Mouse (Mus musculus): ENCODE measurements around the gene Spa17. TPM values are rescaled to one million over a fixed set of nuclear protein-coding genes. Genes with fewer than 3 reads are reported as not detected.

Gene Spa17
- not detected in 2 replicates for polyA plus RNA-seq (2012; ENCODE audit: low replicate concordance)

DNA sequence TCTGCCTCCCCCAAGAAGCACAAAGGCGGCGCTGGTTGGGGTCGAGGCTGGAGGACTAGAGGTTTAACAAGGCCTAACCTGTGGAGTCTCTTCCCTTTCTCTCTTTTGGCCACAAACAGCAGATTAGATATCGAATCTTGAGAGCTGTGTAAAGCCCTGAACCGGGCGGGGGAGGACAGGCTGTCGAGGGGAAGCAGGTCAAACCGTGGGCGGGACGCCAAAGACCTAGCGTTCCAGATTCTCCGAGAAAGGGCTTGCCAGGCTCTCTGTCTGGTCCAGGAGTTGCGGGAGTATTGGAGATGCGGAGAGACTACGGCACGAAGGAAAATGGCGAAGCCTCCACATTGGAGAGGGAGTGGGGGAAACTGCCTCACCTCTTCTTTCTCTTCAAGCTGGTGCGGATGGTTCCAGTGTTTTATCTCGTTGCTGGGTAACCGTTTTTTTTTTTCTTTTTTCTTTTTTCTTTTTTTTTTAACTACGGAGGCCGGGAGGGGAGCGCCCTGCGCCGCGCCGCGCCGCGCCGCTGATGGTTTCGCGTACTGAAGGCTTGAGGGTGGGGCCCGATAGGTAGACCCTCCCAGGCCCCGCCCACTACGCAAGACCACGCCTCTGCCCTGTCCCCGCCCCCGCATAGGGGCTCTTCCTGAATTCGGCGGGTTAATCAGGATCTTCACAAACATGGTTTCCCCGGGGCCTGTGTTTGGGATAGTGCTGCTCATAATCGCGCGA lies at the start of gene Spa17:
TSS of gene Spa17 (minus strand) at position 541 of the 729 bp plus-strand sequence.

DNA sequence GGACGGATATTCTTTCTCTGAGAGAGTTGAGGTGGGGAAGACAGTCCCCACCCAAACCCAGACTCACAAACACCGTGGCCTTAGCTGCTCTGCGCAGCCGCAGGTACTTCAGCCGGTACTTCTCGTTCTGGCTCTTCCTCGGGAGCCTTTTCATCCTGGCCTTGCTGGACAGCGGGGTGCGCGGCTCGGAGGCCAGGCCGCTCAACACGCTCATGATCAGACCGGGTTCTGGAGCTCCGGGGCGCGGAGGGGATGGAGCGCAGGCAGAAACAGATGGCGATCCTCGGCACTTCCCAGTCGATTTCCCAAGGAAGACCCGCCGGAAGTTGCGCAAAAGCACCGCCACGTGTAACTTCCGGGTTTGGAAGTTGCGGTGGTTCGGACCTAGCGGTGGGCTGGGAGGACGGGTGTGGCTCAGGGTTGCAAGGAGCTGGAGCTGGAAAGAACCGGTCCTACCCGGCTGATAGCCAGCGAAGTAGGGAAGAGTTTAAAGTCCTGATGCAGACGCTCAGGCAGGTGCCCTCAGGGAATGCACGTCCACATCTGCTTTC lies 43.5 kb upstream of the Spa17 start, which contains the start of gene Tbrg1:
TSS of gene Tbrg1 (minus strand) at position 382 of the 551 bp plus-strand sequence.

DNA sequence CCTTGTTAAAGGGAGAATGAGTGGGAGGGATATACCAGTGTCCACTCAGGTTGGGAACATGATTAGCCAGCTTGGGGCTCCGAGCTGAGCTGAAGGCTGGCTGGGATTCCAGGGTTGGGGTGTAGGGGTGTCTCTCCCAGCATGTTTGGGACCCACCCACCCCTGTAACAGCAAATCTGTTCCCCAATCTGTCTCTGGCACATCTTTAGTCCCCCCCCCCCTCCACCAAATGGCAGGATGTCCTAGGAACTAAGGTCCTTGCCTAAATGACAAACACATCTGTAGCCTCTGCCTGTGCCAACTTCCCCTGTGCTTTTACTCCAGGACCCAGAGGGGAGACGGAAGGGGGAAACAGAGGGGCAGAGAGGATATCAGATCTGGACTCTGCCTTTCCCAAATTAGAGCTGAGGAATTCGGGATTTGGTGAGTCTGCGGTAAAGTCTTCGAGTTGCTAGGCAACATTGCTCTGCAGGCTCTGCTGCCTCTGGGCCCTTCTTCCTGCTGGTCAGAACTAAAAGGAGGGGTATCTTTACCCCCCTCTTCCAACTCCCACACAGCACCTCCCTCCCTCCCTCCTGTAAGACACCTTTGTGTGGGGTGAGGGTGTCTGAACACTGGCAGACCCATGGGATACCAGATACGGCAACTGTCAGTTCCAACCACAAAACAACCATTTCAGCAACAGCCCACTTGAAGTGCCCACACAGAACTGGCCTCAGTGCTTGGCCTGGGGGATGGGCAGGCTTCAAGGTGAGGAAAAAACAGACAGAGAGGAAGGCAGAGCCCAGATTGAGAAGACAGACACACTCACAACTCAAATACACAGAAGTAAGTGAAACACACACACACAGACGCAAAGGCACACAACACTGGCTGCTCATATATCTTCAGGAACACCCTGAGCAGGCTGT lies 58.4 kb downstream of the Spa17 start, which contains the start of gene Siae:
TSS of gene Siae (plus strand) at position 861 of the 911 bp plus-strand sequence.

Other genes with a start within 250 kb of the Spa17 start
- gene Hepacam, start 246.4 kb downstream of the Spa17 start, polyA plus RNA-seq (2012; ENCODE audit: low replicate concordance) = 0.05 TPM in 1 of 2 replicates, not detected in the other
- gene Robo4, start 211.8 kb downstream of the Spa17 start, polyA plus RNA-seq (2012; ENCODE audit: low replicate concordance) = 1.2 and 4.0 TPM in 2 replicates
- gene Robo3, start 180.5 kb downstream of the Spa17 start, polyA plus RNA-seq (2012; ENCODE audit: low replicate concordance) = 0.65 and 1.5 TPM in 2 replicates
- gene Msantd2, start 124.4 kb downstream of the Spa17 start, polyA plus RNA-seq (2012; ENCODE audit: low replicate concordance) = 10.9 and 13.7 TPM in 2 replicates
- 0.55 and 3.4 TPM in 2 replicates for gene Esam, start 85.6 kb downstream of the Spa17 start, polyA plus RNA-seq (2012; ENCODE audit: low replicate concordance)
- not detected in 2 replicates for gene Vsig2, start 74.5 kb downstream of the Spa17 start, polyA plus RNA-seq (2012; ENCODE audit: low replicate concordance)
- gene Nrgn, start 60.8 kb downstream of the Spa17 start, polyA plus RNA-seq (2012; ENCODE audit: low replicate concordance) = 101 and 127 TPM in 2 replicates
- gene Siae, start 58.0 kb downstream of the Spa17 start, polyA plus RNA-seq (2012; ENCODE audit: low replicate concordance) = 0.34 and 0.44 TPM in 2 replicates
- gene Tbrg1, start 43.6 kb upstream of the Spa17 start, polyA plus RNA-seq (2012; ENCODE audit: low replicate concordance) = 20.1 and 35.3 TPM in 2 replicates
- gene Panx3, start 55.5 kb upstream of the Spa17 start, polyA plus RNA-seq (2012; ENCODE audit: low replicate concordance) = not detected in 2 replicates
- gene Olfr160, start 102.5 kb upstream of the Spa17 start, polyA plus RNA-seq (2012; ENCODE audit: low replicate concordance) = not detected in 2 replicates
- gene Olfr874, start 131.4 kb upstream of the Spa17 start, polyA plus RNA-seq (2012; ENCODE audit: low replicate concordance) = not detected in 2 replicates
- gene Olfr875, start 158.1 kb upstream of the Spa17 start, polyA plus RNA-seq (2012; ENCODE audit: low replicate concordance) = not detected in 2 replicates
- gene Olfr876, start 189.3 kb upstream of the Spa17 start, polyA plus RNA-seq (2012; ENCODE audit: low replicate concordance) = not detected in 2 replicates
- not detected in 2 replicates for gene Olfr877, start 240.5 kb upstream of the Spa17 start, polyA plus RNA-seq (2012; ENCODE audit: low replicate concordance)

All from leukemia stem cell, adult 10-12 weeks (primary cell).